Mouse (Mus musculus) frontal cortex, postnatal 25 days (tissue): ENCODE results near the gene Clnk.

Source experiments
- DNase-seq, 2 experiments: peaks; one replicate each; pipeline ENCODE4 v3.0.0; 2022; ENCODE audit warnings: low spot score in 2 of 2

Gene Clnk

GRCm38 (mm10) chr5:38708940-38709581, 167.6 kb downstream of the Clnk start:
- DNase-seq, result no peak

- no peak for DNase-seq
Observed at GRCm38 (mm10) chr5:38707364-38708075, 169.1 kb downstream of the Clnk start.

- DNase-seq, result no peak
Observed at GRCm38 (mm10) chr5:38702941-38703340, 173.7 kb downstream of the Clnk start.

GRCm38 (mm10) chr5:38702091-38702490, 174.5 kb downstream of the Clnk start:
- DNase-seq, result no peak

GRCm38 (mm10) chr5:38698466-38698865, 178.1 kb downstream of the Clnk start:
- no peak for DNase-seq

- no peak for DNase-seq
Observed at GRCm38 (mm10) chr5:38698046-38698445, 178.6 kb downstream of the Clnk start.

- DNase-seq, result no peak
Observed at GRCm38 (mm10) chr5:38696616-38697375, 179.8 kb downstream of the Clnk start.

- no peak for DNase-seq
Observed at GRCm38 (mm10) chr5:38692859-38693258, 183.8 kb downstream of the Clnk start.

GRCm38 (mm10) chr5:38689186-38689585, 187.4 kb downstream of the Clnk start:
- no peak for DNase-seq

GRCm38 (mm10) chr5:38687694-38688093, 188.9 kb downstream of the Clnk start:
- no peak for DNase-seq

- peak; percentile 61 to 62 for DNase-seq
Observed at GRCm38 (mm10) chr5:38684164-38684911, 192.3 kb downstream of the Clnk start, which contains the start of gene Zfp518b. Gene Zfp518b, minus strand, starts transcription at chr5:38684826.

GRCm38 (mm10) chr5:38658836-38659235, 217.8 kb downstream of the Clnk start:
- DNase-seq, result no peak
